Mouse (Mus musculus) kidney, postnatal 14 days (tissue): ENCODE measurements around the gene Aasdh.
A peak's percentile ranks its signal among the peaks of the same experiment; 100 is the strongest.

Experiments used
- DNase-seq: peaks from one replicate; pipeline ENCODE4 v3.0.0; 2022; ENCODE audit warnings: mixed read lengths

The Aasdh gene

DNA sequence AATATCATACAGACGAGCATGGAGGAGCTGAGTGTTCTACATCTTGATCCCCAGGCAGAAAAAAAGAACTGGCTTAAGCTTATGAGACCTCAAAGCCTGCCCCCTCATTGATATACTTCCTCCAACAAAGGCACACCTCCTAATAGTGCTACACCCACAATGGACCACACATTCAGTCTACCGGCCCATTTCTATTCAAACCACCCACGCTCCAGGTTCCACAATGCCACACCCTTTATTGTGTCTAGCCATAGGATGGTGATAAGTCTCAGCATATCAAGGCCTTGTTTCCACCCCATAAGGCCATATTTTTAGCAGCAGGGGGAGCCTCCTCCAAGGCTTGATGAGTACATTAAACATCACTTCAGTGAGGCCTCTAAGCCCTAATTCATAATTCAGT, 5.5 kb upstream of the Aasdh start:
- no peak for DNase-seq

- no peak for DNase-seq
Measured at GRCm38 (mm10) chr5:76906155-76906499, 813 bp upstream of the Aasdh start.

- DNase-seq, result no peak
Measured at GRCm38 (mm10) chr5:76904713-76905404, 455 bp downstream of the Aasdh start.

GRCm38 (mm10) chr5:76902131-76902530, 3.2 kb downstream of the Aasdh start:
- no peak for DNase-seq

DNA sequence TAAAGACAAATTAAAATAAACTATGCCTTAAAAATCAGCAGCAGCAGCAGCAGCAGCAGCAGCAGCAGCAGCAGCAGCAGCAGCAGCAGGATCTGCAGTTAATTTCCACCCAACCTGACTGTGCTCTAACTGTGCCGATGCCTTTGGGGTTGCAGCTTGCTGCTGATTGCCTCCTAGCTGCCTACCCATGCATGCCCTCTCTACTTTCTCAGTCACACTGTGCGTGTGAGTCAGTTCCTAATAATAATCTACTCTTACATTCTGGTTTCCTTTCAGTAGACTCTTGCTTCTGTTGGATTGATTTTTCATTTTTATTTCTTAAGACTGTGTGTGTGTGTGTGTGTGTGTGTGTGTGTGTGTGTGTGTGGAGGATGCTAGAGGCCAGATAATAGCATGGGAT, 12.2 kb downstream of the Aasdh start:
- DNase-seq, result no peak

DNA sequence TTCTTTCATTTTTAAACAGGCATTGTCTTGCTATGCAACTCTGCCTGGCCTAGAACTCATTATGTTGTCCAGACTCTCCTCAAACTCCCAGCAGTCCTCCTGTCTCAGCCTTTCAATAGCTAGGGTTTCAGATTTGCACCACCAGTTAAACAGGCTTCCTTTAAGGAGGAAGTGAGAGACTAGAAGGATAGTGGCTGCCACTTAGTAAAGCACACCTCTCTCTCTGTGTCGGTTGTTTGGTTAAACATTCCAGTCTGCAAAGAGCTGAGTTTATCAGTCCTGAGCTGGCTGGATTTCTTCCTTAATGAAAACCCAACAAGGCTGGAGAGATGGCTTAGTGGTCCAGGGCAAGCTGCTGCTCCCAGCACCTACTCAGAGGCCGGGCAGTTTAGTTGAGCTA, 12.7 kb downstream of the Aasdh start:
- DNase-seq, result no peak

DNA sequence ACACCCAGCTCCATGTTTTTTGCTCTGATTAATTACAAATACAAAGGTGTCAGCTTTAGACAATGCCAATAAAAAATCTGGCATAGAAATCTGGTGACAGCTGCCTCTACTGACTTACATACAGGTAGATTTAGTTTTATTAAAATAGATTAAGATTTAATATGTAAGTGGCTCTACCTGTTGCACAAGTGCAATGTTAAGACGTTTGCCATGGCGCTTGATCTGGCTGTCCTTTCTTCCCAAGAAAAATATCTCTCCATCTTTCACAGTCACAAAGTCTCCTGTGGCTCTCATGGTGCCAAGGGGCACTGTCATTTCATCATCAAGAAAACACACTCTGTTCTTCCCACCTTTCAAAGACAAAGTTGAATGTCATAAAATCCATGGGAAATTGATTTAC, 18.3 kb downstream of the Aasdh start:
- no peak for DNase-seq

GRCm38 (mm10) chr5:76884107-76884506, 21.2 kb downstream of the Aasdh start:
- no peak for DNase-seq

DNA sequence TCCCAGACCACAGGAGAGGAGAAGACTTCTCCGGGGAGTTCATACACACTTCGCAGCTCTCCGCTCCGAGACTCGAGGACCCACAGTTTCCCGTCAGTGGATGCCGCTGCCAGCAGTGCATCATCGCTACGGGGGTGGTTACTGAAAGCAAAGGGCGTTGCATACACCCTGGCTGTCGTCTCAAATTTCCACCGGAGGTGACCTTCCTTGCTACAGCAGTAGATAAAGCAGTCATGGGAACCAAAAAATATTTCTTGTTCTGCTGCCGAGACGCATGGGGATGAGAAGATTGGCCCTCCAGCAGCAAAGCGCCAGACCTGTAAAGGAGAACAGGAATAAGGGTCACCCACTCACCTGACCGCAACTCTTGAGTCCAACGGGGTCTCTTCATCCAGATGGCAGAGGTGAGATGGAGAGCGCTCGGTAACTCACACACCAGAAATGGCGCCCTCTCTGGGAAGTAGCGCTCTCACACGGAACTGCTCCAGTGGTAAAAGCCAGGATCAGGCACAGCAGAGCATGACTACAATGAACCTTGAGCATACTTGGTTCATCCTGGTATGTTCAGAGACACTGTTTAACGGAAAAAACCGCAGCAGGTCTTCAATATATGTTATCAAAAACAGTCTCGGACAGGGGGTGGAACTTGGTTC, 29.1 kb downstream of the Aasdh start:
- no peak for DNase-seq

GRCm38 (mm10) chr5:76869553-76869952, 35.8 kb downstream of the Aasdh start:
- DNase-seq, result no peak

DNA sequence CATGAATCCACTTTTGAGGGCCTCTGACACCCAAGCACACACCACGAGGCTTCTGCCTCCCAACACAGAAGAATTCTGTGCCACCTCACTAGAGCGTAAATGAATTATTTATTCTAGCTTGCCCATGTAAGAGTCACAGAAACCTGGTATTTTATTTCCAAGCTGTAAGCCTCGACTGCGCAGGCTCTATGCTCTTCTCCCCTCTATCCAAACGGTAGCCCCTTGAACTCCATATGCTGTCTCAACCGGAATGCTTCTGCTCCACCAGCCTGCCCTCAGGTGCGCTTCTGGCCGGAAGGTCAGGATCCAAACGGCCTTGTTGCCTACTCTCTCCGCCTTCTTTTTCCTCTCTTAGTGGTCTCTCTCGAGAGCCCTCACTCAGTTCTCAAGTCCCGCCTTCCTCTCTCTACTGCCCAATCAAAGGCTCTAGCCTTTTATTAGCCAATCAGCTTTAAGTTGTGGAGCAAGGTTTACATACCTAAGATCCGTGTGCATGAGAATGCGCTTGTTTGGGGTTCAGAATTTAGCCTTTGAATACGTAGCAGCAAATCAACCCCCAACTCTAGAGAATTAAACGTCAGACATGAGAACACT, 36.5 kb downstream of the Aasdh start:
- peak; percentile 63 for DNase-seq

DNA sequence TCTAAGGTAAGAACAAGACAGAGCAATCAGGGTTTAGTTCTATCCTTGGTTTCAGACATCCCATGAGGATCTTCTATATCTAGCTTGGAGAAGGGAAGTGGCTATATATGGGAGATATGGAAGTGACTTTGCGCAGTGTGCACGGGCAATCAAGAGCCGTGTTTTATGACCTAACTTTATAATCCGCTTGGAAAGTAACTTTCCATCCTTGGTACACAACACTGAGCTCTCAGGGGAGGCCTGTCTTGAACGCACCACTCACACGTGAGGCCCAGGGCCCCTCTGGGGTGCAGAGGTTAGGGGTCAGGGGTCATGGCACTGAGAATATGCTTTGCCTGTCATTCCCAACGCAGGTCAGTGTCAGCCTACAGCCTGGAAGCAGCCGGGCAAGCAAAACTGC, 38.5 kb downstream of the Aasdh start:
- DNase-seq, result no peak

GRCm38 (mm10) chr5:76858444-76858843, 46.9 kb downstream of the Aasdh start:
- DNase-seq, result no peak

- no peak for DNase-seq
Measured at GRCm38 (mm10) chr5:76857103-76858015, 48.0 kb downstream of the Aasdh start.

DNA sequence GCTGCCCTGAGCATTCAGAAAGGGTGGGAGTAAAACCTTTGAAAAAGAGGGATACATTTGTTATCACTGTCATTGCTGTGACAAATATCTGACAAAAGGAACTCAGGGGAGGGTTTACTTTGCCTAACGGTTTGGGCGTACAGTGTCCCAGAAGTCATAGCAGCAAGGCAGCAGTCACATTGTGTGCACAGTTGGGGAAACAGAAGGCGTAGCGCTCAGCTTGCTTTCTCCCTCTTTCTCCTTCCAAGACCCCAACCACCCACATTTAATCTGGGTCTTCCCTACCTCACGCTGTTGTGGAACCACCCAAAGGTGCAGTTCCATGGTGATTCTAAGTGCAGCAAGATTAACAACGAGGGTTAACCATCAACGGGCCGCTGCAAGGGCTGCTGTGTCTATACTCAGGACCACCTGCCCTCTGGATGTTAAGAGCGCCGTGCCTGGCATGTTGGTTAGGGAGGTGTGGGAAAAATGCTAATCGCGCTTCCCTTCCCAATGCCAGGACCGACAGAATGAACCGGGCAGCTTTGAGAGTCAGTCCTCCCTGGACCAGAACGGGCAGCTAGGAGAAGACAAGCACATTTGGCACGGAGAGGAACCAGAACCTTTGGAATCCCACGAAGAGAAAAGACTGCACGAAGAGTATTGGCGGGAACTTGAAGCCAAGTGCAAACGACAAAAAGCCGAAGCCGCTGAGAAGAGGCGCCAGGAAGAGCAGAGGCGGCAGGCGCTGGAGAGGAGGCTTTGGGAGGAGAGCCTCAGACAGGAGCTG, 49.3 kb downstream of the Aasdh start:
- DNase-seq, result no peak

GRCm38 (mm10) chr5:76853549-76853948, 51.8 kb downstream of the Aasdh start:
- peak; percentile 84 for DNase-seq

DNA sequence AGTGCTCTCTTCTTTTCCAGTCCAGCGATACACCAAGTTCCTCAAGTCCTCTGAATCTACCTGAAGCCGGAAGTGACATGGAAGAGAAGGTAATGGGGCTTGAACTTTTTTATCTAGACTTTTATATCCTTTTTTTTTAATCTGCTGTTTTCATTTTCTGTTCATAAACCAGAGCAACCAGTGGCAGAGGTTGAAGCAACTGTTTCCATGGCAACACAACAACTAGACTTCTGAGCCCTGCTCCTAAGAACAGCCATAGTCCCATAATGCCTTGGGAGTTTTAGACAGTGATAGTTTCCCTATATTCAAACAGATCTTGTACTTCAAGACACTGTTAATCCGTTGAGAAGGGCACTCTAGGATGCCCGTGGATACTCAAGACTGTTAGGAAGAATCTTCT, 54.0 kb downstream of the Aasdh start:
- DNase-seq, result no peak

GRCm38 (mm10) chr5:76847106-76847505, 58.2 kb downstream of the Aasdh start:
- DNase-seq, result no peak

- DNase-seq, result no peak
Measured at GRCm38 (mm10) chr5:76844618-76845186, 60.6 kb downstream of the Aasdh start.

DNA sequence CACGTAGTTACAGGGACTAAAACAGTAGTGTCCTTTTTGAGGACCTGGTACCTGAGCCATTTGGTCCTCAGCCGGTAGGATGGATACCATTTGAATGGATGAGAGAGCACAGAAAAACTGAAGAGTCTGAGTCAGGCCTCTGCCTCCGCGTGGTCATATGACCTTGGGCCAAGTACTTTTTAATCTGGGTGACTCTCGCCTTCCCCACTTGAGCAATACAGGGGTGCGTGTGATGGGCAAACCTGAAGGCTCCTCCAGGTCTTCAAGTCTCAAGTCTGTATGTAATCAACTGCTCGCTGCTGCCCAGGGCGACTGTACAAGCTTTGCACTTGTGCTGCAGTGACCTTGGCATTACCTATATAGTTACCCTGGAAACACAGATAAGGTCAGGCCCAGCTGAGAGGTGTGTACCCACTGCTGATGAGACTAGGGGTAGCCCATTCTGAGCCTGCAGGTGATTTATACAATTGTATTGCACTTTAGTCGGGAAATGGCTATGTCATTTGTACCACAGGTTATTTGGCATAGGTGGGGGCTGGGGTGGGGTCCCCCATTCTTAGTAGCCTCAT, 61.4 kb downstream of the Aasdh start:
- DNase-seq, result no peak

- DNase-seq, result peak; percentile 74
Measured at GRCm38 (mm10) chr5:76843448-76843847, 61.9 kb downstream of the Aasdh start.

DNA sequence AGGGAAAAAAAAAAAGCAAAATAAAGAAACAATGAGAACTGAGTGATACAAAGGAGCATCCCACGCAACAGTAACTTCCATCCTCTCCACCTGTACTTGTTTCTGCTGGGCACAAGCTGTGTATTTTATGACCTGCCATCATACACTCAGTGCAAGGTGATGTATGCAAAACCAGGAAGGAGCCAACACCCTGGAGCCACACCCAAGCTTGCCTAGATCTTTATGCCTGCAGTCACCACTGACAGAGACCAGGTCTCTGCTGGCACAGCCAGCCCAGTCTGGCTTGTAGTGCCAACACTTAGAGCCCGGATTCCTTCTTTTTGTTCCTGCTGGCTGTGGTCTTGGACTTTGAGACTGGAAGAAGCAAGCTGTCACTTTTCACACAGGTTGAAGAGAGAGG, 63.5 kb downstream of the Aasdh start:
- peak; percentile 10 for DNase-seq
